Mouse (Mus musculus): Measurements from ENCODE around the gene Ecd.
A peak's percentile ranks its signal among the peaks of the same experiment; 100 is the strongest.
"Not testable (repeated sequence)": the region's sequence is repeated elsewhere in the genome, so short reads cannot be mapped to it uniquely, and the experiment has no call there.

Ecd gene

DNA sequence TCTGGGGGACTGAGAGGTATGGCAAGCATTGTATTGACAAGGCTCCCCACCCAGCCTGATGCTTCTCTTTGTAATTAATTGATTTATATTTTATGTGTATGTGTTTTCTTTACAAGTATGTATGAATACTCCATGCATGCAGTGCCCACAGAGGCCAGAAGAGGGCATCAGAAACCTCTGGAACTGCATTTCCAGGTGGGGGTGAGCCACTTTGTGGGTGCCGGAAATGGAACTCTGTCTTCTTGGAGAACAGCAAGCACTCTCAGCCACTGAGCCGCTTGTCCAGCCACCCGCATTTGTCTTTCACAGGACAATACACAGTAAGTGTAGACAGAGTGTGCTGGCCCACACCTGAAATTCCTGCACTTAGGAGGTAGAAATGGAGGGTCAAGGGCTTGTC is 28.5 kb downstream of the Ecd start:
- DNase-seq, result peak; percentile 71

DNA sequence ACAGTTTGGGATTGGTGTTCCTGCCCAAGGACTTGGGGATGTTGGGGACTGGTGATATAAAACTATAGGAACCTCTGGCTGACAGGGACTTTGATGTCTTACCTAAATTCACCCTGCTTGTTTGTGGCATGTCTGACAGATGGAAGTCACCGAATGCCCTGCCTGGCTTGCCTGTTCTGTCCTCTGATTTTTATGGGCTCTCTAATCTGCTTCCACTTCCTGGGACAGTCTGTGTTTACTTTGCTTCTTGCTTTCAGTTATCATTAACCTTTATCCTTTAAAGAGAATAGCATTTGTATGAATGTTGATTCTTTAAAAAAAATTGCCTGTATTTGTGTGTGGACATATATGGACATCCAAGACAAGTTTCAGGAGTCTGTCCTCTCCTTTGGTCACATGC is 32.8 kb downstream of the Ecd start:
- DNase-seq, result no peak

DNA sequence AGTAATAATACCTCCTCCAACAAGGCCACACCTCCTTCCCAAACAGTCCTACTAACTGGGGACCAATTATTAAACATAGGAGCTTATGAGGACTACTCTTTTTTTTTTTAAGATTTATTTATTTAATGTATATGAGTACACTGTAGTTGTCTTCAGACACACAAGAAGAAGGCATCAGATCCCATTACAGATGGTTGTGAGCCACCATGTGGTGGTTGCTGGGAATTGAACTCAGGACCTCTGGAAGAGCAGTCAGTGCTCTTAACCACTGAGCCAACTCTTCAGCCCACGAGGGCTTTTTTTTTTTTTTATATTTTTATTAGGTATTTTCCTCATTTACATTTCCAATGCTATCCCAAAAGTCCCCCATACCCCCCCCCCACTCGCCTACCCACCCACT is 42.8 kb downstream of the Ecd start:
- DNase-seq, result not testable (repeated sequence)

DNA sequence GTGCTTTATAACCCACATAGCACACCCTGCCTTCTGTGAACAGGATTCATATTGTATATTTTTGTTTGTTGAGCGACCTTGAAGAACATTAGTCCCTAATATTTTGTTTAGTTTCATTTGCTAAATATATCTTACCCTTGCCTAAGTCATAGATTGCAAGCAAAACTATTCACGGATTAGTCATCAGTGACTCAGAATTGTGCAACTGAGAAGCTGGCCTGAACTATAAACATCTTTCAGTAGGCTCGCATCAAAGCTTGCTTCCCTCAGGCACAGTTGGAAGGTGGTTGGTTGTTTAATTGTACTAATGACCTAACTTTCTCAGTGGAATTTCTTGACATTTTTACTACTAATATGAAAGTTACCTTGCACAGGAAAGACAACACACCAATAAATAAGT is 49.8 kb downstream of the Ecd start:
- peak; percentile 67 for DNase-seq

DNA sequence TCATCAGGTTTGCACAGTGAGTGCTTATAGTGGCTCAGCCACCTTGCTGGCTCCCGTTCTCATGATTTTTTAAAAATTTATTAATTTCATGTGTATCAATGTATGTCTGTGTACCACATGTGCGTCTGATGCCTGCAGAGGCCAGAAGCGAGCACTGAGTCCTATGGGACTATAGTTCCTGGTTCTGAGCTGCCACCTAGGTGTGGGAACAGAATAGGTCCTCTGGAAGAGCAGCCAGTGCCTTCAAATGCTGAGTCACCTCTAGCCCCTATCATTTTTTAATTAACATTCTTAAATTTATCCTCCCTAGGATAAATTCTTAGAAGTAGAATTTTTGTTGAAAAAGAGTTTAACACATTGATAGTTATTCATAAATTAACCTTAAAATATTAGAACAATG is 50.3 kb downstream of the Ecd start:
- DNase-seq, result no peak

DNA sequence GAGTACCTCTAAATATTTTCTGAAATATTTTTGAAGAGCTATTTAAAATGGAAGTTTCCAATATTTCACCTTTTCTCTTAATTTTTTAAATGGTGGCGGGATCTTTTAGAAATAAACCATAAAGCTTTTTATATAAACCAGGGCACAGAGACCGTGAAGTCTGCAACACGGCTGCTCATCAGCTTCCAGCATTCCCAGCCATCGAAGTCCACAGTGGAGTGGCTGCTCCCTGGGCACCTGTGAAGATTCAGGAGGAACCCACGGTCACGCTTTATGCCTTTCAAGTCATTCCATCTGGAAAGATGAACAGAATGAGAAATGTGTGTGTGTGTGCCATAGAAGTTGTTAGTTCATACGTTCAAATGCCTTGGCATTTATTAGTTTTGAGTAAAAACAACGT is 53.0 kb downstream of the Ecd start:
- DNase-seq, result no peak

DNA sequence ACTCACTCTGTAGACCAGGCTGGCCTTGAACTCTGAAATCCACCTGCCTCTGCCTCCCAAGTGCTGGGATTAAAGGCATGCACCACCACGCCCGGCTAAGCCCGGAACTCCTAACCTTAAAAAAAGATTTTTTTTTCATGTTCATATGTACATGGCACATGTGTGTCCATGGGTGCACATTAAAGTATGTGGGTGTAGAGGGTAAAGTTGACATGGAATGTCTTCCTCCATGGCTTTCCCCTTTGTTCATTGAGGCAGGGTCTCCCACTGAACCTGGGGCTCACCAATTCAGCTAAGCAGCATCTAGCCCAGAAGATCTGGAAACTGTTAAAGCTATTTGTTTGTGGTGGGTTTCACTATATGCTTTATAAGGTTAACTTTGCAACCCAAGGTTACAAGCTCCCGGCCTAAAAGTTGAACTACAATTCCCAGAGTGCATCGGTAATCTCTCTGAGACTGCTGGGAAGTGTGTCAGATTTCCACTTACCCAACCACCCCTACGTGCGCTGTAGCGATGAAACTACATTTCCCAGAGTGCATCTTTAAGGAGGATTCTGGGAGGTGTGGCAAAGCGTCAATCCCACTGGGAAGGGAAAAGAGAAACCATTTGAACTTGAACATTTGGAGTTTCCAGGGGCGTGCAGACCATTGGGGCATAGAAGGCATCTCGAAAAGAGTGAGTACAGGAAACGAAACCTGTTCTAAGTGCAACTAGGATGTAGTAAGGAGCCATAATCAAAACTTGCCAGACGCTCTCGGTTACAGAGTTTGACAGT is 53.6 kb downstream of the Ecd start, which contains the start of gene Nudt13:
TSS of gene Nudt13 (plus strand) at position 581 of the 776 bp plus-strand sequence.
- DNase-seq, result peak; percentile 96

DNA sequence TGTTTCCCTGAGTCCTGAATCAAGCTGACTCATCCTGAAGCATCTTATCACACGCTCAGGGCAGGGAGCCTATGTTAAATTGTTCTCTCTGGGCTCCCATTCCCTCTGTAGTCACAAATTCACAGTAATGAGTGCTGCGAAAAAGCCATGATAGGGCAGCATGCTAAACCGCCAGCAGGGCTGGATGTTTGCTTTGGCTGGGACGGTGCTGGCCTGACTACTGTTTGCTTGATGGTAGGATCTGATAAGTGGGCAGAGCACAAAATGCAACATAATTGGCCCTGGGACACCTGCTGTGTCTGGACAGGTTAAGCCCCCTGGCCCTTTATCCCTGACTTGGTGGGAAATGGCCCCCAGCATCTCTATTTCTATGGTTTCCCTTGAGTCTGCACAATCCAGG is 56.5 kb downstream of the Ecd start:
- no peak for DNase-seq
